Mouse (Mus musculus) kidney, adult 9 months (tissue): Measurements from ENCODE around the gene Bod1l.

ENCODE experiments used
- DNase-seq: peaks from one replicate; pipeline ENCODE4 v3.0.0; 2022

Gene Bod1l

DNA sequence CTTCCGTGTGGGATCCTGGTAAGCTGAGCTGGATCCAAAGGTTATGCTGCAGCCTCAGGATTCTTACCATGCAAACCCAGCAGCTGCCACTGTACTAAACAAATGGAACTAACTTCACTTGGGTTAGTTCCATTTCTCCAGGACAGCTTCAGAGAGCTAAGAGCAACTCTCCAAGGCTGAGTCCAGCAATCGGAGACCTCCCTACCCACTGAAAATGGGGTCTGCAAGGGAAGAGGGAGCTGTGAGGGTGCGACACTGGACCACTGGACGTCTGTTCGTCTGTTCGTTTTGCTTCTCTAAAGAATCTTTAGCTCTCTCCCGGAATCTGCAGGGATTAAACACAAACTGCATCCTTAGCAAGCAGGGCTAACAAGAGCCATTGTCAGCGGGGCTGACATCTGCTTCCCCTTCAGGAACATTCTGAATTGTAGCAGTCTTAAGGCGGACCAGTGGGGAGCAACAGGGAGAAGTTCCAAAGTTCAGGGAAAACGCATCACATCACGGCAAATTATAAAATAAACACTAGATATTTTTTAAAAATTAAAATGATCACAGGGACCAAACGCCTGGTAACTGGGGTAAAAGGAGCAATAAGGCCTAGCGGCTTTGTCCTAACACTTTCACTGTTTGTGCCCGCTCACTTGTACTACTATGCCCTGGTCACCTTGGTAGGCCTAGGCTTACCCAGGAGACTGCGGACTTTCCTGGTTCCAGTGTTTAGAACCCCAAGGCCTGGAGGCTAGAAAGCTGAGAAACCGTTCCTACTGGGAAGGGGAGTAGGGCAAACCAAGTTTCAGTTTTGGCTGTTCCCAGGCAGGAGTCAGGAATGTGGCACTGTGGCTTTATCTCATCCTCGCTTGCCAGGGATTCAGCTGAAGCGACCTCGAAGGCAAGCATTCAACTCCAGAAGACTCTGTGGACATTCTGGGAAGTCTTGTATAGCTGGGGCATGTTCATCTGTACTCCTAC is 85.2 kb downstream of the Bod1l start:
- no peak for DNase-seq

GRCm38 (mm10) chr5:41757338-41757737 is 86.8 kb downstream of the Bod1l start:
- DNase-seq = no peak

DNA sequence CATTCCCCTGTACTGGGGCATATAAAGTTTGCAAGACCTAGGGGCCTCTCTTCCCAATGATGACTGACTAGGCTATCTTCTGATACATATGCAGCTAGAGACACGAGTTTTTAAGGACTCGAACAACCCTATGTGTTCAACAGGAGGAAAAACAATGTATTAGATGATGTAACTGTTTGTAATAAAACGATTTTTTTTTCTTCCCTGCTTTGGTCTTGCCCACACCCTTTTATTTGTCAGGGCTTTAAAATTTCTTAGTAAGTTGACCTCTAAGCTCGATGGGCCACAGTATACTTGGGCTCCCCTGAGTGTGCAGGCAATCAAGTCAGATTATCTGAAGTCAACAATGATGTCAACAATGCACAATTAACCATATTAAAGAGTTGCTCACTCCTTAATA is 87.7 kb downstream of the Bod1l start:
- no peak for DNase-seq

- DNase-seq = no peak
Observed at GRCm38 (mm10) chr5:41755373-41755960, 88.6 kb downstream of the Bod1l start.

DNA sequence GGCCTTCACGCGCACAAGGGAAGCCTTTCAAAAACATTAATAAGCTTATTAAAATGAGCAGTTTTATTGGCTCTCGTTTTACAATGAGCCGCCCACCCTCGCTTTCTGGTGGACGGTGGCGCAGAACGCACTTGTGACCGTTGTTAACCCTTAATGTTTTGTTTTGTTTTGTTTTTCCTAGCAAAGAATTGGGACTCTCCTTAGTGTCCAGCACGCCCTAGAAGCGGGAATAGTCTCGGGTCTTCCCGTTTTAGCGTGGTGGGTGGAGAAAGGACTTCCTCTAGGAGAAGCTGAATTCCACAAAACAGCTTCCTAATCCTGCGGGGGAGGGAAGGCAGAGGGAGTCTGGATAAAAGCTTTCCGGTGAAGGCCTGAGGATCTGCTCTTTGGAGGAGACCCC is 89.3 kb downstream of the Bod1l start:
- no peak for DNase-seq

- no peak for DNase-seq
Observed at GRCm38 (mm10) chr5:41754226-41754775, 89.8 kb downstream of the Bod1l start.

DNA sequence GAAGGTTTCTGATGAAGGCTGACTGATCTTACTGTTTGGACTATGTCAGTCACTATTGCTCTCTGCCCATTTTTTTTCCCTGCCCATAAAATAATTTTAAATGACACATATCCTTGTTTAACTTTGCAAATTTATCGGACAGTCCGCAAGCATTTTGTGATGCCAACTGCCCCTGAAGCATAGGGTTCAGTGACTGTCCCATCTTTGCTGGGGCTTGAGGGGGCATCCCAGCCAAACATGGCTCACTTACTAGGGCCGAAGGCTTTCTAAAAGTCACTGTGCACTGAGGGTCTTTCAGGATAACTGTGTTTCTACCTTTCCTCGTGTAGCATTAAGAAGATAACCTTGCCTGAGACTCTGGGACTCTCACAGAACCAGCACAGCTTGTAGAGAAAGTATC is 91.4 kb downstream of the Bod1l start:
- DNase-seq = no peak

DNA sequence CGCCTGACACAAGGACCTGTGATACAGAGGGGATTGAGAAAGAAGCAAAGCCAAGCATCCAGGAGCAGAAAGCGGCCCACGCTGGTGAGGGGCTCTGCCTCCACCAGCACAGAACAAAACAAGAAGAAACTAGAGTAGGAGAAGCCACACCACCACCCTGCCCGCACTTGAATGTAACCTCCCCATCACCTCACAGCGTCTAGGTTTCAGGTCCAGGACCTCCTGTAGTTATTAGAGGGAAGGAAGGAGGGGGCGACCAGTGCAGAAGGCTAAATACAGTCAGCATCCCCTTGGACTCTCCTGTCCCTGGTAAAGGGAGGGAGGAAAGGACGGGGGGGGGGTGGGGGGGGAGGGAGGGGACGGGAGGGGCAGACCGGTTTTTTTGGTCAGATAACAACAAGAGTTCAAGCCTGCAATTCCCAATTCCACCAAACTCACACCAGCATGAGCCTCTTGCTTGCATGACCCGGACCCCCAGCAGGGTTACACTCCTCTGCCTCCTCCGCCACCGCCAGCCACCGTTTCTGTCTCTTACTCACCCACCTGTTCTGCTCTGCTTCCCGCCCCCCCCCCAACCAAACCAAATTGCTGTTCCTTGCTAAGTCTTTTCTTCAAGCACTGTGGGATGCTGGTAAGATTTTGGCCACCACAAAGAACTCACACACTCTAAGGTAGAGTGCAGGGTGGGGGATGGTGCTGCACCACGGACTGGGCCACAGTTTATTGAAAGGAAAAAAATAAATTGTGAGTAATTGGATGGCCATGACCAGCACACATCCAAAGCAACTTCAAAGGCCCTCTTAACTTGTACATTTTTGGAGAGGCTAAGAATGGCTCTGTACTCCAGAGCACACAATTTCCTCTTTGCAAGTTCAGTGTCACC is 99.0 kb downstream of the Bod1l start:
- DNase-seq = no peak

DNA sequence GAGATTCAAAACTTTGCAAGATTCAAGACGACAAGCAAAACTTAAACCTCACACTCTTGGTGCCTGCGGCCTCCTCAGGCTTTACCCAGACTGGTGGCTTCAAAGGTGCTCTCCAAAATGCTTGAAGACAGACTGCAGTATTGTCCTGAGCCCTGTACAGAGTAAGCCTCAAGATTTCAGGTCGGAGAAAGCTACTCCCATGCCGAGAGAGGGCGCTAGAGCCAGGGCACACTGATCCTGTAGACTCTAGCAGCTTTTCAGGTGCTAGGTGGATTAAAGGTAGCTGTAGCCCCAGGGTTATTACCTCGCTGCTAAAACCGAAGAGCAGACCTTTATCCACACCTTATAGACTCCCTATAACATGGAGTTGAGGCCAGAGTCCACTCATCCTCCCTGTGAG is 99.9 kb downstream of the Bod1l start:
- no peak for DNase-seq

GRCm38 (mm10) chr5:41738817-41739216 is 105.3 kb downstream of the Bod1l start:
- DNase-seq = no peak
